Mouse (Mus musculus): ENCODE measurements around the gene Foxe1. TPM values are rescaled to one million over a fixed set of nuclear protein-coding genes. Genes with fewer than 3 reads are reported as not detected.

Gene Foxe1
- total and polyA plus RNA-seq, 3 experiments, result 0.04 TPM; not detected in 2

GRCm38 (mm10) chr4:46370406-46370805, 27.0 kb downstream of the Foxe1 start:
- TF ChIP-seq POLR2A (IDR thresholded peaks at IDR 0.05; ENCODE audit: control insufficient read depth in 1 of 2, insufficient read depth in 1 of 2, low read depth in 1 of 2, low read length in 2 of 2, poor library complexity in 1 of 2) (no peak), ETS1 (IDR thresholded peaks at IDR 0.05; ENCODE audit: low read depth, low read length) (no peak), MXI1 (IDR thresholded peaks at IDR 0.05; ENCODE audit: low read depth, low read length) (no peak), MYC (IDR thresholded peaks at IDR 0.05; ENCODE audit: low read depth, low read length) (no peak)
- Histone ChIP-seq H3K27me3 (ENCODE audit: control insufficient read depth in 1 of 2, insufficient read depth in 2 of 2, low read length in 2 of 2) (peaks cover 0 to 5% of the 10 kb centered on the region in 2 experiments; a peak in 1 of 4 replicates), H3K79me2 (ENCODE audit: control insufficient read depth, insufficient read depth, low read length, poor library complexity) (no peaks in the 10 kb centered on the region; the same call in 1 of the 2 replicates), H3K4me3 (ENCODE audit: control insufficient read depth in 1 of 2, insufficient read depth in 1 of 2, low read depth in 2 of 2, low read length in 2 of 2) (no peak overlapping the region), H3K4me1 (ENCODE audit: control insufficient read depth in 1 of 2, insufficient read depth in 2 of 2, low read length in 2 of 2) (peaks cover 0 to 3% of the 10 kb centered on the region in 2 experiments; a peak in 1 of 4 replicates), H3K9me3 (replicated peaks; ENCODE audit: insufficient read depth, low read length) (no peaks in the 10 kb centered on the region), H3K36me3 (ENCODE audit: control insufficient read depth in 1 of 2, insufficient read depth in 2 of 2, low read length in 2 of 2) (no peaks in the 10 kb centered on the region), H3K9ac (ENCODE audit: control insufficient read depth, low read depth, low read length, poor library complexity, severe bottlenecking) (no peak overlapping the region), H3K27ac (ENCODE audit: control insufficient read depth, low read depth, low read length) (no peak overlapping the region)
- DNase-seq (ENCODE audit: low read depth, low spot score), result no peak

GRCm38 (mm10) chr4:46371030-46371429, 27.6 kb downstream of the Foxe1 start:
- no peaks in the 10 kb centered on the region; the same call in 1 of the 2 replicates for H3K79me2 ChIP-seq (ENCODE audit: control insufficient read depth, insufficient read depth, low read length, poor library complexity)
- H3K4me1 ChIP-seq (ENCODE audit: control insufficient read depth in 1 of 2, insufficient read depth in 2 of 2, low read length in 2 of 2), result peaks cover 0 to 3% of the 10 kb centered on the region in 2 experiments; a peak in 1 of 4 replicates
- TF ChIP-seq TAL1 (IDR thresholded peaks at IDR 0.05; ENCODE audit: low read length) (no peak), MAX (IDR thresholded peaks at IDR 0.05; ENCODE audit: low read length) (no peak), ZMIZ1 (IDR thresholded peaks at IDR 0.05; ENCODE audit: low read depth, low read length) (no peak), ZNF384 (IDR thresholded peaks at IDR 0.05; ENCODE audit: low read depth, low read length) (no peak), ETS1 (IDR thresholded peaks at IDR 0.05; ENCODE audit: low read depth, low read length) (no peak), SIN3A (IDR thresholded peaks at IDR 0.05; ENCODE audit: low read length) (no peak), MAZ (IDR thresholded peaks at IDR 0.05; ENCODE audit: low read depth, low read length) (no peak), E2F4 (IDR thresholded peaks at IDR 0.05; ENCODE audit: borderline replicate concordance, low read depth, low read length) (no peak), MYB (IDR thresholded peaks at IDR 0.05; ENCODE audit: low read depth, low read length) (no peak), BHLHE40 (IDR thresholded peaks at IDR 0.05; ENCODE audit: borderline replicate concordance, low read depth, low read length) (no peak), CTCF (IDR thresholded peaks at IDR 0.05 in 2 of 3, conservative IDR thresholded peaks at IDR 0.05 in 1 of 3; ENCODE audit: control insufficient read depth in 1 of 3, insufficient read depth in 1 of 3, low read depth in 2 of 3, low read length in 3 of 3, poor library complexity in 1 of 3, severe bottlenecking in 1 of 3) (no peak), CHD1 (IDR thresholded peaks at IDR 0.05; ENCODE audit: low read depth, low read length) (no peak), JUND (IDR thresholded peaks at IDR 0.05; ENCODE audit: low read depth, low read length) (no peak), MEF2A (IDR thresholded peaks at IDR 0.05; ENCODE audit: extremely low read depth, insufficient replicate concordance, low read depth, low read length, poor library complexity, severe bottlenecking) (no peak), CHD2 (IDR thresholded peaks at IDR 0.05; ENCODE audit: low read length) (no peak)
- no peaks in the 10 kb centered on the region; a peak in 1 of 4 replicates for H3K27me3 ChIP-seq (ENCODE audit: control insufficient read depth in 1 of 2, insufficient read depth in 2 of 2, low read length in 2 of 2)
- no peaks in the 10 kb centered on the region for H3K9me3 ChIP-seq (replicated peaks; ENCODE audit: insufficient read depth, low read length)
- no peak overlapping the region for H3K4me3 ChIP-seq (ENCODE audit: control insufficient read depth in 1 of 2, insufficient read depth in 1 of 2, low read depth in 2 of 2, low read length in 2 of 2)
- no peaks in the 10 kb centered on the region for H3K36me3 ChIP-seq (ENCODE audit: control insufficient read depth in 1 of 2, insufficient read depth in 2 of 2, low read length in 2 of 2)
- no peak overlapping the region for H3K27ac ChIP-seq (ENCODE audit: control insufficient read depth, low read depth, low read length)
- H3K9ac ChIP-seq (ENCODE audit: control insufficient read depth, low read depth, low read length, poor library complexity, severe bottlenecking), result no peak overlapping the region
- DNase-seq (ENCODE audit: low read depth, low spot score), result no peak

Data from MEL (cell line).